Mouse (Mus musculus) hindbrain, embryonic 12.5 days (tissue): Measurements from ENCODE around the gene Fbln5. TPM values are rescaled to one million over a fixed set of nuclear protein-coding genes. Genes with fewer than 3 reads are reported as not detected.
A peak's percentile ranks its signal among the peaks of the same experiment; 100 is the strongest.

Source experiments
- ATAC-seq: fragments of 200-750 bp; cut with Nextera tagmentation; 2 replicates; pipeline ENCODE4 v1.8.0; 2017; ENCODE audit warnings: moderate TSS enrichment; ENCODE audit not compliant: low FRiP score
- H3K27ac ChIP-seq: fragments of 300-500 bp; sonication (generic); 2 replicates; pipeline ENCODE4 v1.5.1; 2016; ENCODE audit warnings: mild to moderate bottlenecking
- H3K27me3 ChIP-seq: fragments of 300-500 bp; sonication (generic); 2 replicates; pipeline ENCODE4 v1.6.1; 2016; ENCODE audit warnings: mild to moderate bottlenecking
- H3K36me3 ChIP-seq: fragments of 300-500 bp; sonication (generic); 2 replicates; pipeline ENCODE4 v1.6.1; 2016; ENCODE audit warnings: mild to moderate bottlenecking
- H3K4me1 ChIP-seq: fragments of 300-500 bp; sonication (generic); 2 replicates; pipeline ENCODE4 v1.6.1; 2016
- H3K4me2 ChIP-seq: fragments of 300-500 bp; sonication (generic); replicated peaks from 2 replicates; pipeline ENCODE4 v1.6.1; 2016; ENCODE audit warnings: mild to moderate bottlenecking
- H3K4me3 ChIP-seq: fragments of 300-500 bp; sonication (generic); 2 replicates; pipeline ENCODE4 v1.5.1; 2016; ENCODE audit warnings: mild to moderate bottlenecking
- H3K9ac ChIP-seq: fragments of 300-500 bp; sonication (generic); 2 replicates; pipeline ENCODE4 v1.6.1; 2016; ENCODE audit warnings: mild to moderate bottlenecking, moderate library complexity
- H3K9me3 ChIP-seq: fragments of 300-500 bp; sonication (generic); replicated peaks from 2 replicates; pipeline ENCODE4 v1.6.1; 2016; ENCODE audit warnings: mild to moderate bottlenecking
- WGBS: fragments of 180-500 bp; shearing (Covaris S2); methylation state at CpG from one replicate; pipeline ENCODE4 v1.1.7; 2016; 5-methylcytosine and 5-hydroxymethylcytosine counted together
- polyA plus RNA-seq: library from polyadenylated mRNA; unstranded; fragments of >200 nt; fragmentation: Nextera tagmentation; extraction: Ambion mirVana; gene quantifications from 2 replicates; pipeline ENCODE4 v1.2.1, GENCODE M21; 2016

Gene Fbln5
- polyA plus RNA-seq, 1 experiment from 2014 or later, result 24.4 TPM

GRCm38 (mm10) chr12:101832179-101833114 lies 13.6 kb upstream of the Fbln5 start:
- 90% methylated on average over 7 of the region's 7 CpGs for WGBS
- H3K9ac ChIP-seq, result no peak overlapping the region
- H3K27me3 ChIP-seq, result no peaks in the 10 kb centered on the region

GRCm38 (mm10) chr12:101831221-101831620 lies 12.4 kb upstream of the Fbln5 start:
- H3K9me3 ChIP-seq, result no peaks in the 10 kb centered on the region
- no peak overlapping the region for H3K27ac ChIP-seq
- no peaks in the 10 kb centered on the region for H3K27me3 ChIP-seq
- no peak overlapping the region for H3K9ac ChIP-seq
- WGBS, result 85% methylated on average over 4 of the region's 4 CpGs
- peaks cover 8% of the 10 kb centered on the region; the same call in 1 of the 2 replicates for H3K36me3 ChIP-seq
- H3K4me3 ChIP-seq, result no peak overlapping the region
- no peak overlapping the region for H3K4me2 ChIP-seq
- no peak for ATAC-seq
- 0 out of 2 replicates have a peak, but pooled peaks cover 3% of the 10 kb centered on the region for H3K4me1 ChIP-seq

More at GRCm38 (mm10) chr12:101832179-101833114, 13.6 kb upstream of the Fbln5 start:
- peaks cover 12% of the 10 kb centered on the region for H3K36me3 ChIP-seq
- ATAC-seq, result no peak
- H3K4me3 ChIP-seq, result no peak overlapping the region
- H3K4me1 ChIP-seq, result 0 out of 2 replicates have a peak, but pooled peaks cover 3% of the 10 kb centered on the region
- no peak overlapping the region for H3K4me2 ChIP-seq
- H3K27ac ChIP-seq, result no peak overlapping the region
- no peaks in the 10 kb centered on the region for H3K9me3 ChIP-seq

GRCm38 (mm10) chr12:101823161-101823560 lies 4.3 kb upstream of the Fbln5 start:
- H3K9me3 ChIP-seq, result no peaks in the 10 kb centered on the region
- peaks cover 17% of the 10 kb centered on the region for H3K27me3 ChIP-seq
- peaks cover 8% of the 10 kb centered on the region for H3K4me1 ChIP-seq
- no peak for ATAC-seq
- no peak overlapping the region for H3K4me2 ChIP-seq
- no peak overlapping the region for H3K27ac ChIP-seq
- WGBS, result 91% methylated on average over 4 of the region's 4 CpGs
- H3K36me3 ChIP-seq, result no peaks in the 10 kb centered on the region
- no peak overlapping the region for H3K4me3 ChIP-seq
- no peak overlapping the region for H3K9ac ChIP-seq

GRCm38 (mm10) chr12:101821596-101821995 lies 2.7 kb upstream of the Fbln5 start:
- no peak overlapping the region for H3K4me3 ChIP-seq
- H3K4me1 ChIP-seq, result peaks cover 8% of the 10 kb centered on the region
- no peak for ATAC-seq
- WGBS, result 38% methylated on average over 3 of the region's 3 CpGs
- no peak overlapping the region for H3K9ac ChIP-seq
- no peak overlapping the region for H3K27ac ChIP-seq
- no peaks in the 10 kb centered on the region for H3K9me3 ChIP-seq
- H3K36me3 ChIP-seq, result no peaks in the 10 kb centered on the region
- no peak overlapping the region for H3K4me2 ChIP-seq
- peaks cover 28% of the 10 kb centered on the region for H3K27me3 ChIP-seq

- Histone ChIP-seq H3K27ac (no peak overlapping the region), H3K4me2 (peak overlapping the region; percentile 86), H3K4me3 (peak overlapping the region; percentile 44), H3K27me3 (peaks cover 28% of the 10 kb centered on the region), H3K9me3 (no peaks in the 10 kb centered on the region), H3K36me3 (no peaks in the 10 kb centered on the region), H3K4me1 (peaks cover 8% of the 10 kb centered on the region), H3K9ac (no peak overlapping the region)
- ATAC-seq, result no peak
- WGBS, result 44% methylated on average over 9 of the region's 9 CpGs
Observed at GRCm38 (mm10) chr12:101819570-101819969, 715 bp upstream of the Fbln5 start.

GRCm38 (mm10) chr12:101818246-101818607 lies 628 bp downstream of the Fbln5 start:
- peak overlapping the region; percentile 86 for H3K4me2 ChIP-seq
- H3K9ac ChIP-seq, result no peak overlapping the region
- ATAC-seq, result no peak
- H3K36me3 ChIP-seq, result no peaks in the 10 kb centered on the region
- WGBS, result 32% methylated on average over 11 of the region's 11 CpGs
- no peak overlapping the region for H3K27ac ChIP-seq
- H3K4me3 ChIP-seq, result peak overlapping the region; percentile 44
- peaks cover 28% of the 10 kb centered on the region for H3K27me3 ChIP-seq
- H3K9me3 ChIP-seq, result no peaks in the 10 kb centered on the region
- peaks cover 8% of the 10 kb centered on the region for H3K4me1 ChIP-seq

- peak; percentile 46; the same call in 1 of the 2 replicates for ATAC-seq
- Histone ChIP-seq H3K4me3 (no peak overlapping the region), H3K9ac (no peak overlapping the region), H3K4me1 (peaks cover 8% of the 10 kb centered on the region), H3K27ac (no peak overlapping the region), H3K36me3 (no peaks in the 10 kb centered on the region), H3K27me3 (peaks cover 28% of the 10 kb centered on the region), H3K4me2 (no peak overlapping the region), H3K9me3 (no peaks in the 10 kb centered on the region)
- 49% methylated on average over 5 of the region's 5 CpGs for WGBS
Observed at GRCm38 (mm10) chr12:101816810-101817209, 2.0 kb downstream of the Fbln5 start.

- peaks cover 8% of the 10 kb centered on the region for H3K4me1 ChIP-seq
- H3K4me2 ChIP-seq, result no peak overlapping the region
- ATAC-seq, result no peak
- no peak overlapping the region for H3K27ac ChIP-seq
- no peak overlapping the region for H3K9ac ChIP-seq
- H3K9me3 ChIP-seq, result no peaks in the 10 kb centered on the region
- no peaks in the 10 kb centered on the region for H3K36me3 ChIP-seq
- 79% methylated on average over 6 of the region's 6 CpGs for WGBS
- no peak overlapping the region for H3K4me3 ChIP-seq
- H3K27me3 ChIP-seq, result peaks cover 28% of the 10 kb centered on the region
Observed at GRCm38 (mm10) chr12:101815796-101816195, 3.1 kb downstream of the Fbln5 start.

GRCm38 (mm10) chr12:101814423-101814822 lies 4.4 kb downstream of the Fbln5 start:
- ATAC-seq, result no peak
- H3K4me3 ChIP-seq, result no peak overlapping the region
- no peak overlapping the region for H3K9ac ChIP-seq
- no peaks in the 10 kb centered on the region for H3K36me3 ChIP-seq
- H3K27ac ChIP-seq, result no peak overlapping the region
- 88% methylated on average over 2 of the region's 2 CpGs for WGBS
- peaks cover 4% of the 10 kb centered on the region for H3K4me1 ChIP-seq
- no peak overlapping the region for H3K4me2 ChIP-seq
- H3K27me3 ChIP-seq, result peaks cover 18% of the 10 kb centered on the region; the same call in 1 of the 2 replicates
- no peaks in the 10 kb centered on the region for H3K9me3 ChIP-seq

- ATAC-seq, result no peak
- no peak overlapping the region for H3K4me2 ChIP-seq
- no peaks in the 10 kb centered on the region for H3K4me1 ChIP-seq
- no peak overlapping the region for H3K4me3 ChIP-seq
- whole genome bisulfite sequencing, result 66% methylated on average over 6 of the region's 6 CpGs
- H3K36me3 ChIP-seq, result no peaks in the 10 kb centered on the region
- no peak overlapping the region for H3K27ac ChIP-seq
- no peaks in the 10 kb centered on the region for H3K27me3 ChIP-seq
- H3K9me3 ChIP-seq, result no peaks in the 10 kb centered on the region
- H3K9ac ChIP-seq, result no peak overlapping the region
Observed at GRCm38 (mm10) chr12:101811181-101811580, 7.7 kb downstream of the Fbln5 start.

- Histone ChIP-seq H3K4me2 (no peak overlapping the region), H3K9ac (no peak overlapping the region), H3K4me1 (no peaks in the 10 kb centered on the region), H3K4me3 (no peak overlapping the region), H3K9me3 (no peaks in the 10 kb centered on the region), H3K27ac (no peak overlapping the region), H3K27me3 (no peaks in the 10 kb centered on the region), H3K36me3 (no peaks in the 10 kb centered on the region)
- no peak for ATAC-seq
- WGBS, result 88% methylated on average over 2 of the region's 2 CpGs
Observed at GRCm38 (mm10) chr12:101810515-101810914, 8.3 kb downstream of the Fbln5 start.

- Histone ChIP-seq H3K4me2 (no peak overlapping the region), H3K9me3 (no peaks in the 10 kb centered on the region), H3K27ac (no peak overlapping the region), H3K4me1 (no peaks in the 10 kb centered on the region), H3K4me3 (no peak overlapping the region), H3K9ac (no peak overlapping the region), H3K36me3 (no peaks in the 10 kb centered on the region), H3K27me3 (no peaks in the 10 kb centered on the region)
- 62% methylated on average over 2 of the region's 2 CpGs for WGBS
- no peak for ATAC-seq
Observed at GRCm38 (mm10) chr12:101807400-101807799, 11.5 kb downstream of the Fbln5 start.

GRCm38 (mm10) chr12:101802445-101802844 lies 16.4 kb downstream of the Fbln5 start:
- 86% methylated on average over 3 of the region's 3 CpGs for WGBS
- H3K27ac ChIP-seq, result no peak overlapping the region
- H3K4me3 ChIP-seq, result no peak overlapping the region
- no peaks in the 10 kb centered on the region for H3K36me3 ChIP-seq
- H3K9ac ChIP-seq, result no peak overlapping the region
- no peaks in the 10 kb centered on the region for H3K4me1 ChIP-seq
- no peaks in the 10 kb centered on the region for H3K27me3 ChIP-seq
- H3K9me3 ChIP-seq, result no peaks in the 10 kb centered on the region
- ATAC-seq, result no peak
- H3K4me2 ChIP-seq, result no peak overlapping the region
